Mouse (Mus musculus) cerebellum, adult 9-10 months (tissue): ENCODE data around the gene Slc26a3.

Experiments used
- DNase-seq: peaks from one replicate; pipeline ENCODE4 v3.0.0; 2022

The Slc26a3 gene

DNA sequence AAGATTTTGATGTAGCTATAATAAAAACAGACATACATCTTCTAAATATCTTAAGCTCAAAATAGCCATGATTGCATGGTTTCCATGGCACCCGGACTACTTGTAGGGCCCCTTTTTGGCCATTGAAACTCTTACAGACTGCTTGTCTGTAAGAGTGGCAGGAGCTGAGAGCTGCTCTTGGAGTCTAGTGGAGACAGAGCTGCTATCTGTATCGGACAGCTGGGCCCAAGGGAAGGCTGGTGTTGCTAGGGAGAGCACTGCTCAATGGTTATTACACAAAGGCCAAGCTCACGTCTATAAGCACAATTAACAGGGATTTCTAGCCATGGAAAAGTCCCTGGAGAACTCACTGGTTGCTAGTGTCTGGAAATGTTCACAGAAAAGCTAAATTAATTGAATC is 130.7 kb downstream of the Slc26a3 start:
- DNase-seq, result no peak
